Mouse (Mus musculus) Patski (cell line): Measurements from ENCODE around the gene Nipal3. TPM values are rescaled to one million over a fixed set of nuclear protein-coding genes. Genes with fewer than 3 reads are reported as not detected.
A peak's percentile ranks its signal among the peaks of the same experiment; 100 is the strongest.

Experiments
- ATAC-seq: fragments of 100-300 bp; one replicate; pipeline ENCODE4 v1.8.0; 2021
- CTCF ChIA-PET: fragments of 350-600 bp; sonication (Branson Sonifier 250); formaldehyde crosslinking; loops from one replicate; lab custom pipeline; 2022; ENCODE audit warnings: inconsistent platforms; lab: Charles Lee
- POLR2A ChIA-PET: fragments of 350-600 bp; sonication (Branson Sonifier 250); formaldehyde crosslinking; loops from one replicate; lab custom pipeline; 2022; ENCODE audit warnings: antibody characterized with exemption, inconsistent platforms; lab: Charles Lee
- DNase-seq: peaks from one replicate; pipeline ENCODE4 v3.0.0-alpha.2; 2011; ENCODE audit warnings: low read depth, low spot score
- H3K27me3 ChIP-seq: fragments of 371-371 bp; one replicate; pipeline ENCODE4 v1.5.1; 2021
- CTCF ChIP-seq: fragments of 100-300 bp; IDR thresholded peaks from one replicate; pipeline ENCODE4 v1.5.1; 2021
- in situ Hi-C: fragments of 300-500 bp; cut with MboI; formaldehyde crosslinking; loops from 3 replicates; pipeline ENCODE4 v1.11.1; 2018; ENCODE audit warnings: low pct_unique_long_range_greater_than_20kb, mixed read lengths
- polyA plus RNA-seq: library from polyadenylated mRNA; unstranded; gene quantifications from one replicate; pipeline ENCODE4 v1.2.3, GENCODE M21; 2021

The Nipal3 gene
- polyA plus RNA-seq, 1 experiment from 2014 or later = 11.0 TPM

DNA sequence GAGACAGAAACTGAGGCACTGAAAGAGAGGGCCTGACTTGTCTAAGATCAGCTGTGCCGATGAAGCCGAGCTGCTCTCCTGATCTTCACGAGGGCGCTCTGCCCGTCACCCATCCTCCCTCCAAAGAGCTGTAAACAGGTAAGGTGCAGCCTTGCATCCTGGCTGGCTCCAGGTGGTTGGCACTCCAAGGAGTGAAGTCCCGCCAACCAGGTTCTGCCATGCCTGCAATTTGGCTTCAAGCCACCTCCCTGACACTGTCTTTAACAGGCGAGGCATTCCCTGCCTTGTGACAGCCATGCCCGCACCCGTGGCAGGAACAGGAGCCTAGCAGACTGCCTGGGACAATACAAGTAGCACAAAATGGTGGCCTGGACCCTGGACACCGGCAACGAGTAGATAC is 8.5 kb downstream of the Nipal3 start:
- CTCF ChIA-PET = no interaction called here
- TF ChIP-seq CTCF = no peak
- DNase-seq (no peak), ATAC-seq (no peak)
- no peaks in the 10 kb centered on the region for H3K27me3 ChIP-seq
- in situ Hi-C loops = loop anchor here (5.0 kb wide), 1 partner anchor 104 kb away; no protein-coding TSS in a partner anchor
- POLR2A ChIA-PET = interaction anchor here (1.1 kb wide), 1 partner anchor 52 kb away, joined by 3 read pairs; the partner anchor contains the start of gene Rcan3

DNA sequence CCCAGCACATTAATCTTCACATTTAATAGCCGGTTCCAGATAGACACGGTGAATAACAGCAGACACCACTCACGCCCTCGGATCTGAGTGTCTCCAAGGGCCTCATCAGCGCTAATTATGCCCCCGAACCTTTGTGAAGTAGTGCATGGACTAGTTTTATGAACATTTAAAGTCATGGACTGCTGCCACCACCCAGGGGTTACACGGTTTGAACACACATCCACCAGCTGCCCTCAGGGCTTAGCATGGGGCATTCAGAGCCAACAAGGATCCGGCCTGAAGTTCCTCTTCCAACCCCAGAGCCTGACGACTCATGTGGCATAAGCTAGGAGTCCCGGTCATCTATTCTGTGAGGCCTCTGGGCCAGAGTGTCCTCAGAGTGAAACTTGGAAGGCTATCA is 9.8 kb downstream of the Nipal3 start:
- TF ChIP-seq CTCF = no peak
- H3K27me3 ChIP-seq = no peaks in the 10 kb centered on the region
- ChIA-PET POLR2A (no interaction called here), CTCF (interaction anchor here (0.6 to 0.9 kb wide), 2 partner anchors 20 to 73 kb away, joined by 3 read pairs; no protein-coding TSS in a partner anchor)
- peak; percentile 89 for DNase-seq
- in situ Hi-C loops = loop anchor here (5.0 kb wide), 1 partner anchor 103 kb away; no protein-coding TSS in a partner anchor
- peak; percentile 67 for ATAC-seq

DNA sequence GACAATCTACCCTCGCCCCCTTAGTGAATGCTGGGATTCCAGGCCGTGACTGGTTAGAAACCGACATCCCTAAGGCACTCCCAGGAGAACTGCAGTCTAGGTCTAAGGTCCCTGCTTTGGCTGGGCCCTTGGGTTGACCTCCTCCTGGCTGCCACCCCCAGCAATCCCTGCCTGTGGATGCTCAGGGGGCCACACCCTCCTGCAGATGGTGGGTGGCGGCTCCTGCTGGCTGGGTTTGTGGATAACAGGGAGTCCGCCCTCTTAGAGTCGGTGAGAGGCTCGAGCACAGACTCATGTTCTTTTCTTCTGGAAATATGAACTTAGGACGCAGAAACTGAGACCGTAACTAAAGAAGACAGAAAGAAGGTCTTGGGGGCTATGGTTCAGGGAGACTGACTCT is 14.5 kb downstream of the Nipal3 start:
- DNase-seq (no peak), ATAC-seq (no peak)
- TF ChIP-seq CTCF = no peak
- no peaks in the 10 kb centered on the region for H3K27me3 ChIP-seq
- in situ Hi-C loops = no loop called here
- CTCF ChIA-PET = no interaction called here
- POLR2A ChIA-PET = no interaction called here

DNA sequence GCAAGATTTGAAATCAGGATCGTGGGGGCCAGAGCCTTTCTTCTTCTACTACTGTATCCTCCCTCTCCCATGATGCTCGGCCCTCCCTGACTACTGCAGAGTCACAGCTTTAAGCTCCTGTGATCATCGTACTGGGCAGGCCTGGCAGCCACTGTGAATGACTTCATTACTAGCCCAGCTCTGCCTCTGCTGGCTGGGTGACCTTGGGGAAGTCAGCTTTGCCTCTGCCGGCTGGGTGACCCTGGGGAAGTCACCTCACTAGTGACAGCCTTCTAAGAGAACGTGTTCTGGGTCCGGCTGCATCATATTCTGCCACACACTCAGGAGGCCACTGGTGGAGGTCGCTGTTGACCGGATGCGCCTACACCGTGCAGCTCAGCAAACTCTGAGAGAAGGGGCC is 17.0 kb downstream of the Nipal3 start:
- H3K27me3 ChIP-seq = no peaks in the 10 kb centered on the region
- in situ Hi-C loops = no loop called here
- TF ChIP-seq CTCF = no peak
- ATAC-seq (no peak), DNase-seq (no peak)
- ChIA-PET POLR2A (no interaction called here), CTCF (no interaction called here)

DNA sequence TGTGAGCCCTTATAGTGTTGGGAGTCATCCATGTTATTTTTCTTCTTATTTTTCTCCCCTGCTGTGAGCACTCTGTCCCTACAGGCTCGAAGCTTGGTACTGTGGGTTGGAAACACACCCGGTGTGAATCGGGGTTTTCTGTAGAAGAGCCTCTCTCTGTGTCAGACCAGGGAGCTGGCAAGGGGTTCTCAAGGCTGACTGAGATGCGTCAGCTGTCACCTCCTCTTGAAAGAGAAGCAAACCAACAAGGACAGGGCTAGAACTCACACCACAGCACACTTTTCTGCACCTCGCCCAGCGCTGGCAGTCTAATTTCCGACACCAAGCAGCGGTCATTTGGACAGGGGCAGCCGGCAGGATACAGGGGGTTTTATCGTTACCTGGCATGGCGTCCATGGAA is 31.4 kb downstream of the Nipal3 start:
- no peak for DNase-seq
- CTCF ChIA-PET = no interaction called here
- in situ Hi-C loops = no loop called here

DNA sequence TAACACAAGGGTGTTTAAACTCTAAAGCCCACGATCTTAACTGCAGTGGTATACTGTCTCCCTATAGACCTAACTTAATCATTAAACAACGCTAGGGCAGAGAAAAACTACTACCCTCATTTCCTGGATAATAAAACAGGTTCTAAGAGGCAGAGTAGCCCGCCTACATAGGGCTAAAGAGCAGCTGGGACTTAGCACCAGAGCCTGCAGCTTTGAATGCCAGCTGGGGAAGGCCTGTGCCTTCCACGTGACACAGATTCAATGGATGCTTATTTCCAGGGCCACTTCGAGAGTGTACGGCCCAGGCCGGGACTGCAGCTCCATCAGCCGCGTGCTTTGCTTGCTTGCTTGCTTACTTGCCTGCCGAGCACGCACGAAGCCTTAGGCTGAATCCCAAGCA is 41.3 kb downstream of the Nipal3 start:
- no peak for ATAC-seq
- CTCF ChIA-PET = no interaction called here
- DNase-seq = no peak
- in situ Hi-C loops = no loop called here
- no peak for TF ChIP-seq CTCF
- no peaks in the 10 kb centered on the region for H3K27me3 ChIP-seq
- POLR2A ChIA-PET = interaction anchor here (0.6 kb wide), 1 partner anchor 9 kb away, joined by 5 read pairs; no protein-coding TSS in a partner anchor

More for the DNA sequence above, 31.4 kb downstream of the Nipal3 start:
- POLR2A ChIA-PET = no interaction called here
- no peak for TF ChIP-seq CTCF
- no peaks in the 10 kb centered on the region for H3K27me3 ChIP-seq
- ATAC-seq = no peak

DNA sequence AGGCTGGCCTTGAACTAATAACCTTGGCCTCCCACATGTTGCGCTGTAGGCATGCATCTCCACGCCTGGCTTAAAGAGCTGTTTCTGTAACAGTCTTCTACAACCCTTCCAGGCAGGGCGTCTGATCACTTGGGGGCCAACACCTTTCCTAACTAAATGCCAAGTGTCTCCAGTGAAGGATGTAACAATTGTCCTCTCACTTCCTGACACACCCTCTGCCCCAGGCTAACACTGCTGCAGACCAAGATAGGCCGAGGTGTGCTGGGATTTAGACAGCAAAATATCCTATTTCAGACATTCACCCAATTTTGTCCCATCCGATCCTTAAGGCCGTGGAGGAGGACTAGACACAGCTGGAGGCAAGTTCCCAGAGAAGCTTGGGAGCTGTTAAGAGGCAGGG is 41.7 kb downstream of the Nipal3 start:
- H3K27me3 ChIP-seq = no peaks in the 10 kb centered on the region
- in situ Hi-C loops = no loop called here
- ChIA-PET CTCF (no interaction called here), POLR2A (interaction anchor here (0.6 kb wide), 1 partner anchor 8 kb away, joined by 5 read pairs; no protein-coding TSS in a partner anchor)
- ATAC-seq = no peak
- DNase-seq = no peak
- TF ChIP-seq CTCF = no peak

DNA sequence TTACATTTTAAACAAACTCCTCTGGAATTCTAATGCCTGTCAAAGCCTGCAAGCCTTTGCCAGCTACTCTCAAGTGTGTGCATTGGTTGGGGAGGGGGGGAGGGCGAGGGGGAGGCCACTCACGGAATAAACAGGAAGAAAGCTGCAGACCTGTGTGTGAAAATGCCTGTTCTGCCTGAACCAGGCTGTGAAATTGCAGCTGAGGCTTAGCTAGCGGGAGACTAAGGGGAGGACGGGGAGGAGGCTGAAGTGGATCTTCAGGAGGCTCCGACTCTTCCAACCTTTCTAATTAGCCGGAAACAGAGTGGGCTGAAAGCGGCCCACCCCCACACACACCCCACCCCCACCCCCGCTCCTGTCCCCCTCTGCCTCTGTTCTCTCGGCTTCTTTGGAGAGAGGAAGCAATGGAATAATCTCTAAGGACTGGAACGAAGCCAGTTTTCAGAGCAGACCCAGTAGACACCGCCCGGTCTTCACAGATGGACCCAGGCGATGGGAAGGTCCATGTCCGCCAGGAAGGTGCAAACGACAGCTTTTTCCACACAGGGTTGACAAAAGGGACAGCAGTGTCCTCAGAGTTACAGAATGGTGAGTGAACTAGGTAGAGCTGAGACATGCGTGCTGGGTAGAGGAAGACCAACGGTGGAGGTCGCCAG is 43.4 kb downstream of the Nipal3 start:
- CTCF ChIA-PET = no interaction called here
- no peak for DNase-seq
- in situ Hi-C loops = no loop called here
- no peaks in the 10 kb centered on the region for H3K27me3 ChIP-seq
- ATAC-seq = no peak
- POLR2A ChIA-PET = no interaction called here
- no peak for TF ChIP-seq CTCF

DNA sequence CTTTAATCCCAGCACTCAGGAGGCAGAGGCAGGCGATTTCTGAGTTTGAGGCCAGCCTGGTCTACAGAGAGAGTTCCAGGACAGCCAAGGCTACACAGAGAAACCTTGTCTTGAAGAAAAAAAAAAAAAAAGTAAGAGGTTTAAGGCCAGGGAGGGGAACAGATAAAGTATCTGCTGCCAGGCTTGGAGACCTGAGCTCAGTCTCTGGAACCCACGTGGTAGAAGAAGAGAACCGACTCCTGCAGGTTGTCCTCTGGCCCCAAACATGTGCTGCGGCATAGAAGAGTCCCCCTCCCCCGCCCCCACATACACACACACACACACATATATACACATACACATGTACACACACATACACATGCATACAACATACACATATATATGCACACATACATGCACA is 52.4 kb downstream of the Nipal3 start:
- ATAC-seq (no peak), DNase-seq (no peak)
- TF ChIP-seq CTCF = no peak
- CTCF ChIA-PET = no interaction called here
- no peaks in the 10 kb centered on the region for H3K27me3 ChIP-seq
- in situ Hi-C loops = no loop called here
- POLR2A ChIA-PET = interaction anchor here (0.7 kb wide), 1 partner anchor 276 kb away, joined by 3 read pairs; no protein-coding TSS in a partner anchor

DNA sequence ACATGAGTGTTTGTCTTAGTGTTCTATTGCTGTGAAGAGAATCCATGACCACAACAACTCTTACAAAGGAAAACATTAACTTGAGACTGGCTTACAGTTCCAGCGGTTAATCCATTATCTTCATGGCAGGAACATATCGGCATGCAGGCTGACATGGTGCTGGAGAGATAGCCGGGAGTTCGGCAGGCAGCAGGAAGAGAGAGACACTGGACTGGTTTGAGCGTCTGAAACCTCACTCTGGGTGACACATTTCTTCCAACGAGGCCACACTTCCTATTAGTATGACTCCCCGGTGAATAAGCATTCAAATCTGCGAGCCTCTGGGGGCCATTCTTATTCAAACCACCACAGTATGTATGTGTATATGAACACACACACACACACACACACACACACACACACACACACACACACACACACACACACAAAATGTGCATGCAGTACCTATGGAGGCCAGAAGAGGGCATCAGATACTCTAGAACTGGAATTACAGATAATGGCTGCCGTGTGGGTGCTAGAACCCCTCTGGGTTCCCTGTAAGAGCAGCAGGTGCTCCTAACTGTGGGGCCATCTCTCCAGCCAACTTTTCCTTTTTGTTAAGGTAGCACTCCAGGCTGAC is 54.8 kb downstream of the Nipal3 start:
- peak; percentile 59 for TF ChIP-seq CTCF
- no peaks in the 10 kb centered on the region for H3K27me3 ChIP-seq
- ChIA-PET POLR2A (no interaction called here), CTCF (interaction anchor here (1.2 to 1.5 kb wide), 2 partner anchors 29 to 54 kb away, joined by 3 read pairs; partner anchors contain the start of gene Stpg1)
- in situ Hi-C loops = no loop called here
- ATAC-seq (no peak), DNase-seq (no peak)

DNA sequence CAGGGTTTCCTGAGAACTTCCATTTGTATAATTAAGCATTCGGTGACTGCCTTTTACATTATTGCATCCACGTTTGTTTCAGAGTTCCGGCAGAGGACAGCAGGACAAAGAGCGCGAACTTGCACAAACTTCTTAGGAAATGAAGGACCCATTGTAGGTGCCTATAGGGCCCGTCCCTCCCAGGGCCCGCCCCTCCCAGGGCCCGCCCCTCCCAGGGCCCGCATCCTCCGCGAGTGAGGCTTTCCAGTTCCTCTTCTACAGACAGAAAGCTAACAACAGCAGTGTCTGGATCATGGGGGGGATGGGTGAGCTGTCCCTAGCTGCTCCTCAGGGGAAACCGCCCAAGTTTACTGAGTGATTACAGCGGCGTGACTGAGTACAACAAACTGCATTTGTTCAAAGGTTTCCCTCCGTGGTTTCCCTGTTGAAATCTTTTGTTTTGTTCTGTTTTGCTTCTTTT is 55.6 kb downstream of the Nipal3 start:
- ChIA-PET POLR2A (no interaction called here), CTCF (interaction anchor here (1.2 to 1.5 kb wide), 2 partner anchors 28 to 55 kb away, joined by 3 read pairs; partner anchors contain the start of gene Stpg1)
- in situ Hi-C loops = no loop called here
- no peak for TF ChIP-seq CTCF
- no peaks in the 10 kb centered on the region for H3K27me3 ChIP-seq
- DNase-seq (no peak), ATAC-seq (no peak)
